Mouse (Mus musculus): Measurements from ENCODE around the gene Med27. TPM values are rescaled to one million over a fixed set of nuclear protein-coding genes. Genes with fewer than 3 reads are reported as not detected.

Med27 gene
- polyA plus RNA-seq, 1 experiment from 2014 or later, result 74.3 TPM

GRCm38 (mm10) chr2:29565570-29566433, 219.2 kb downstream of the Med27 start:
- H3K27ac ChIP-seq, result peak overlapping the region; percentile 4; the same call in 1 of the 2 replicates
- no peaks in the 10 kb centered on the region for H3K36me3 ChIP-seq
- 0 out of 2 replicates have a peak, but pooled peaks have one; percentile 39 for ATAC-seq (ENCODE audit: low FRiP score)
- H3K4me1 ChIP-seq (replicated peaks), result peaks cover 24% of the 10 kb centered on the region
- WGBS, result 6% methylated on average over 17 of the region's 17 CpGs
- peak overlapping the region; percentile 46 for H3K9ac ChIP-seq
- H3K9me3 ChIP-seq, result no peaks in the 10 kb centered on the region
- H3K4me2 ChIP-seq, result peak overlapping the region; percentile 26; the same call in 1 of the 2 replicates
- peaks cover 8% of the 10 kb centered on the region; the same call in 1 of the 2 replicates for H3K27me3 ChIP-seq
- no peak overlapping the region for H3K4me3 ChIP-seq

GRCm38 (mm10) chr2:29571921-29572700, 225.5 kb downstream of the Med27 start:
- H3K36me3 ChIP-seq, result no peaks in the 10 kb centered on the region
- peaks cover 30% of the 10 kb centered on the region for H3K4me1 ChIP-seq (replicated peaks)
- no peak for ATAC-seq (ENCODE audit: low FRiP score)
- no peak overlapping the region for H3K27ac ChIP-seq
- H3K4me2 ChIP-seq, result no peak overlapping the region
- peaks cover 8% of the 10 kb centered on the region; the same call in 1 of the 2 replicates for H3K27me3 ChIP-seq
- H3K9ac ChIP-seq, result no peak overlapping the region
- H3K4me3 ChIP-seq, result no peak overlapping the region
- WGBS, result 56% methylated on average over 9 of the region's 9 CpGs
- no peaks in the 10 kb centered on the region for H3K9me3 ChIP-seq

GRCm38 (mm10) chr2:29572811-29573427, 226.3 kb downstream of the Med27 start:
- no peak overlapping the region for H3K4me2 ChIP-seq
- no peak for ATAC-seq (ENCODE audit: low FRiP score)
- no peak overlapping the region for H3K4me3 ChIP-seq
- H3K9ac ChIP-seq, result no peak overlapping the region
- peak overlapping the region; percentile 49; the same call in 1 of the 2 replicates for H3K27ac ChIP-seq
- 18% methylated on average over 5 of the region's 5 CpGs for WGBS
- no peaks in the 10 kb centered on the region for H3K36me3 ChIP-seq
- H3K4me1 ChIP-seq (replicated peaks), result peaks cover 30% of the 10 kb centered on the region
- H3K9me3 ChIP-seq, result no peaks in the 10 kb centered on the region
- H3K27me3 ChIP-seq, result peaks cover 3% of the 10 kb centered on the region; the same call in 1 of the 2 replicates

GRCm38 (mm10) chr2:29573591-29573990, 227.0 kb downstream of the Med27 start:
- no peaks in the 10 kb centered on the region for H3K9me3 ChIP-seq
- WGBS, result 2% methylated on average over 5 of the region's 5 CpGs
- peak overlapping the region; percentile 45; the same call in 1 of the 2 replicates for H3K27ac ChIP-seq
- no peak overlapping the region for H3K4me2 ChIP-seq
- ATAC-seq (ENCODE audit: low FRiP score), result 0 out of 2 replicates have a peak, but pooled peaks have one; percentile 25
- H3K27me3 ChIP-seq, result no peaks in the 10 kb centered on the region
- no peaks in the 10 kb centered on the region for H3K36me3 ChIP-seq
- peaks cover 30% of the 10 kb centered on the region for H3K4me1 ChIP-seq (replicated peaks)
- H3K4me3 ChIP-seq, result no peak overlapping the region
- H3K9ac ChIP-seq, result no peak overlapping the region

- no peak overlapping the region for H3K4me3 ChIP-seq
- H3K9ac ChIP-seq, result no peak overlapping the region
- H3K27ac ChIP-seq, result 0 out of 2 replicates have a peak overlapping the region, but pooled peaks have one; percentile 45
- H3K36me3 ChIP-seq, result no peaks in the 10 kb centered on the region
- no peaks in the 10 kb centered on the region for H3K27me3 ChIP-seq
- 0 out of 2 replicates have a peak, but pooled peaks have one; percentile 47 for ATAC-seq (ENCODE audit: low FRiP score)
- 4% methylated on average over 11 of the region's 11 CpGs for WGBS
- no peaks in the 10 kb centered on the region for H3K9me3 ChIP-seq
- peaks cover 30% of the 10 kb centered on the region for H3K4me1 ChIP-seq (replicated peaks)
- no peak overlapping the region for H3K4me2 ChIP-seq
These were observed 227.6 kb downstream of the Med27 start for GRCm38 (mm10) chr2:29574187-29574586.

Small RNA genes lying within 50 kb of the gene (microRNA-seq; reads per million reads assigned to microRNA genes)
- not detected for gene Mir133c

Other genes starting within 250 kb of the Med27 start
- gene Setx, start 222.6 kb upstream of the Med27 start, polyA plus RNA-seq (2015; fragmentation: Nextera tagmentation; extraction: Ambion mirVana), result 13.8 and 15.4 TPM in 2 replicates
- 2.8 and 3.1 TPM in 2 replicates for gene Ntng2, start 93.8 kb upstream of the Med27 start, polyA plus RNA-seq (2015; fragmentation: Nextera tagmentation; extraction: Ambion mirVana)

Measured in hindbrain, embryonic 13.5 days (tissue).